Mouse (Mus musculus) G1E-ER4 (cell line): Measurements from ENCODE around the gene Zbed5. TPM values are rescaled to one million over a fixed set of nuclear protein-coding genes. Genes with fewer than 3 reads are reported as not detected.

ENCODE experiments used
- GATA1 ChIP-seq: IDR thresholded peaks from one replicate; pipeline ENCODE4 v1.8.0; 2012; ENCODE audit warnings: low read length, inconsistent platforms
- polyA plus RNA-seq: library from polyadenylated mRNA; stranded (reverse); fragments of >175 nt; gene quantifications from 2 replicates; pipeline ENCODE4 v1.2.3, GENCODE M21; 2012

The Zbed5 gene
- polyA plus RNA-seq, 1 experiment = 9.3 TPM

DNA sequence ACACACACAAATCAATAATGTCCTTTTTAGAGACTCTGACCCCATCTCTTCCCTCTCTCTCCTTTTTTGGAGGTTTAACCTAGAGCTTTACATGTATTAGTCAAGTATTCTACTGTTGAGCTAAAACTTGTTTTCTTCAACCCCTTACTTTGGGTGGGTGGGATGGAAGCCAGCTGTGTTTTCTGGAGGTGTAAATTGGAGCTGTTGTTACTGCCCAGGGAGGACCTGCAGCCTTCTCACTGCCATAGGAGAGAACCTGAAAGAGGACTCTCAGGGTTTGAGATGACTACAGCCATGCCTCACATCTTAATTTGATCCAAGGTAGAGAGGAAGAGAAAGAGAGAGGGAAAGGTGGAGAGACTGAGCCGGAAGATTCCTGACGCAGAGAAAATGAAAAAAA is 44.8 kb downstream of the Zbed5 start:
- no peak for TF ChIP-seq GATA1

DNA sequence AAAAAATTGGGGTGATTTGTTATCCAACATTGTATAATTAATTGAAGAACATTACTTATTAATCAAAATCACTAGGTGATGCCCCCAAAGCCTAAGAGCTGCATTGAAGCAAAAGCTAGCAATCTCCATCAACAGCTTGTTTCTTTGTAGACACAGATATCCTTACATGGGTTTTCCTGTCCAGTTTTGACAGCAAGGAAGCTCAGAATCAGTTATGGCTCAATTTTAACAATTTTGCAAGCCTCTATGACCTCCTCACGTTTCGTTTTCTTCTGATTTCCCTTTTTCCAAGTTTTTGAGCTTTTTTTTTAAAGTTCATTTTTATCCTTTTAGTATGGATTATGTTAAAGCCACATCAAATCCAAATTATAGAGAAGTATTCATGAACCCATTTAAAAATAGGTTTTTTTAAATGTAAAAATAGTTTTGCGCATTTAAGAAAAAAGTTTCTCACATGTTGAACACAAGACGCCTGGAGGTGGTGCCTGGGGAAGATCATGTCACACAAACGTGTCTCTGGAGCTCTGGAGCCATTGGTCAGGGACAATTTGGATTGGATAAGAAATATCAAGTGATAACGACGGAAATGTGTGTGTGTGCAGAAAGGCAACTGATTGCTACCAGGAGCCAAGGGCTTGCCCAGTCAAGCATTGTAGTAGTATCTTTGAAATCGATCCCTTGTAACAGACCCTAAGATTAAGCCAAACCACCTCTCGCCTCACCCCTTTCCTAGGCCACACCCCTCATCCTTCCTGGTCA is 45.4 kb downstream of the Zbed5 start:
- peak; percentile 68 for TF ChIP-seq GATA1

DNA sequence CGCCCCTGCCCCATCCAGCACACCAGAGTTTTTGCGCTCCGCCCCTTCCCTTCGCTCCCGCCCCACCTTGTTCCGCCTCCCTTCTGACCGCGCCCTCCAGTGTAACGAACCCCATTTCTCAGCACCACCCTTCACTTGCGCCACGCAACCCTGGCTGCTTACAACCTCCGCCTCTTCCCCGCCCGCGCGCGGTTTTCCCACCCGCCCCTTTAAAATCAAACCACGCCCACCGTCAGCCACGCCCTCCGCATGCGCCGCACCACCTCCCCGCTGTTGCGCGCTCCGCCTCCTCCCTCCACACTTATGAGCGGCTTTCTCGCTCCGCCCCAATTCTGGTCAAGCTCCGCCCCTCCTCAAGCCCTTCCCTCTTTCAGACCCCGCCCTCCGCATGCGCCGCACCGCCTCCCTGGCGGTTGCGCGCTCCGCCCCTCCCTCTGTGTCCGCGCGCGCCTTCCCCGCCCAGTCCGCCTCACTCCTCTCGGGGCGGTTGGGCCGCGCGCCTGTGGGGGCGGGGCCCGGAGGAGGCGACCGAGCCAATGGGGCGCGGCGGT is 46.0 kb downstream of the Zbed5 start, which contains the start of gene Vkorc1l1:
Vkorc1l1 (plus strand) TSS at position 476 of the 551 bp plus-strand sequence.
- no peak for TF ChIP-seq GATA1

DNA sequence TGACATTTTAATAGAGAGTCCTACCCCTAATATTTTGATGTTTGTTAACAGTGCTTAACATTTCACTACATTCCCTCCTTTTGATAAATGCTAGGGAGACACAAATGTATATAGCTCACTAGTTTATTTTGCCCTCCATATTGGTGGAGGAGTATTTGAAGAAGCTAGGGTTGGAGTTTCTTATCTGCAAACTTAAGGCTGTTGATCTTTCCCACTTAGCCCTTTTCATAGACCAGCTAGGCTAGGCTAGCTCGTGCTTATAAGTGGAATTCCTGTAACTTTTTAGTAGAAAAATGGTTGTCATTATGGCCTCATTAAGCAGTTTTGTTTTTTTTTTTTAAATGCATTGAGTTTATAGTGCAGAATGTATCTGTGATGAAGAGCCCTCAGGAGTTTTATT is 47.9 kb downstream of the Zbed5 start:
- no peak for TF ChIP-seq GATA1

- no peak for TF ChIP-seq GATA1
These were observed 52.1 kb downstream of the Zbed5 start for GRCm38 (mm10) chr5:129947528-129948033.

DNA sequence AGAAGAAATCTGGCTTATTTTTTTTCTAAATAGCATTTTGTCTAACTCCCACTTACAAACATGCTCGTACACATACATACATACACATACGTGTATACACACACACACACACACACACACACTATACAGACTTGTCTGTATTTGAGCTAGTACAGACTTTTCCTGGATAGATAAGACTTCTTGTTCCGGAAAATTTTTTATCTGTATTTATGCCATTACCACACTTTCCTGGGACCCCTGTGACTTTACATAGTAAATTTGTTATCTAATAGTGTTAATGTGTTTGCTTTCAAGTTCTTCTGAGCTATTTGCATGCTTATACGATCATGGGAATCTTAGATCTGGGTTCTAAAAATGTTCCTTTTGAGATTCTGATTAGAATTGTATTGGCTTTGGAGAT is 56.6 kb downstream of the Zbed5 start:
- no peak for TF ChIP-seq GATA1

Other genes starting within 250 kb of the Zbed5 start
- 0.03 and 0.04 TPM in 2 replicates for gene Zfp11, start 225.6 kb upstream of the Zbed5 start, polyA plus RNA-seq
- not detected in 2 replicates for gene Sept14, start 187.2 kb upstream of the Zbed5 start, polyA plus RNA-seq
- 30.7 and 36.4 TPM in 2 replicates for gene Mrps17, start 180.2 kb upstream of the Zbed5 start, polyA plus RNA-seq
- 54.9 and 74.5 TPM in 2 replicates for gene Nipsnap2, start 170.7 kb upstream of the Zbed5 start, polyA plus RNA-seq
- 10.3 and 76.9 TPM in 2 replicates for gene Psph, start 108.3 kb upstream of the Zbed5 start, polyA plus RNA-seq
- gene Sumf2, start 48.7 kb upstream of the Zbed5 start, polyA plus RNA-seq = 29.0 and 30.2 TPM in 2 replicates
- gene Chchd2, start 8.3 kb upstream of the Zbed5 start, polyA plus RNA-seq = 790 and 931 TPM in 2 replicates
- gene Phkg1, start 2.8 kb downstream of the Zbed5 start, polyA plus RNA-seq = not detected in 2 replicates
- gene Nupr1l, start 12.8 kb downstream of the Zbed5 start, polyA plus RNA-seq = 2.8 and 4.3 TPM in 2 replicates
- 21.0 and 29.4 TPM in 2 replicates for gene Vkorc1l1, start 46.2 kb downstream of the Zbed5 start, polyA plus RNA-seq
- gene Gusb, start 107.3 kb downstream of the Zbed5 start, polyA plus RNA-seq = 19.9 and 21.1 TPM in 2 replicates
- gene Asl, start 133.5 kb downstream of the Zbed5 start, polyA plus RNA-seq = 16.6 and 21.0 TPM in 2 replicates
- gene Crcp, start 133.6 kb downstream of the Zbed5 start, polyA plus RNA-seq = 9.0 and 10.0 TPM in 2 replicates
- gene Tpst1, start 177.6 kb downstream of the Zbed5 start, polyA plus RNA-seq = 0.25 TPM in 1 of 2 replicates, not detected in the other
- 11.5 and 11.9 TPM in 2 replicates for gene Kctd7, start 249.1 kb downstream of the Zbed5 start, polyA plus RNA-seq